Mouse (Mus musculus): Measurements from ENCODE around the gene Disp2. TPM values are rescaled to one million over a fixed set of nuclear protein-coding genes. Genes with fewer than 3 reads are reported as not detected.

The Disp2 gene
- polyA plus RNA-seq, 1 experiment from 2014 or later, result 0.59 TPM

GRCm38 (mm10) chr2:118804474-118804873, 25.0 kb downstream of the Disp2 start:
- WGBS, result 70% methylated on average over 2 of the region's 2 CpGs
- Histone ChIP-seq H3K36me3 (ENCODE audit: insufficient read depth) (no peaks in the 10 kb centered on the region), H3K27me3 (ENCODE audit: insufficient read depth, low read length) (no peaks in the 10 kb centered on the region), H3K27ac (ENCODE audit: low read depth) (no peak overlapping the region), H3K4me2 (no peak overlapping the region), H3K9ac (no peak overlapping the region), H3K9me3 (ENCODE audit: low read depth, low read length) (no peaks in the 10 kb centered on the region), H3K4me1 (ENCODE audit: insufficient read depth) (no peaks in the 10 kb centered on the region), H3K4me3 (ENCODE audit: low read depth, low read length) (no peak overlapping the region)
- DNase-seq (no peak), ATAC-seq (ENCODE audit: insufficient read depth) (no peak)
- no peak for TF ChIP-seq CTCF (IDR thresholded peaks at IDR 0.05; ENCODE audit: low read depth)

- H3K27ac ChIP-seq (ENCODE audit: low read depth), result no peak overlapping the region
- no peaks in the 10 kb centered on the region for H3K9me3 ChIP-seq (ENCODE audit: low read depth, low read length)
- ATAC-seq (ENCODE audit: insufficient read depth) (no peak), DNase-seq (no peak)
- H3K4me3 ChIP-seq (ENCODE audit: low read depth, low read length), result no peak overlapping the region
- TF ChIP-seq CTCF (IDR thresholded peaks at IDR 0.05; ENCODE audit: low read depth), result no peak
- 20% methylated on average over 3 of the region's 3 CpGs for WGBS
- H3K4me2 ChIP-seq, result no peak overlapping the region
- no peaks in the 10 kb centered on the region for H3K36me3 ChIP-seq (ENCODE audit: insufficient read depth)
- H3K27me3 ChIP-seq (ENCODE audit: insufficient read depth, low read length), result no peaks in the 10 kb centered on the region
- no peak overlapping the region for H3K9ac ChIP-seq
- no peaks in the 10 kb centered on the region for H3K4me1 ChIP-seq (ENCODE audit: insufficient read depth)
These were observed 25.6 kb downstream of the Disp2 start for GRCm38 (mm10) chr2:118805137-118805536.

GRCm38 (mm10) chr2:118805756-118806155, 26.2 kb downstream of the Disp2 start:
- no peak for TF ChIP-seq CTCF (IDR thresholded peaks at IDR 0.05; ENCODE audit: low read depth)
- no peaks in the 10 kb centered on the region for H3K27me3 ChIP-seq (ENCODE audit: insufficient read depth, low read length)
- no peak for DNase-seq
- no peak overlapping the region for H3K9ac ChIP-seq
- H3K4me2 ChIP-seq, result no peak overlapping the region
- H3K4me1 ChIP-seq (ENCODE audit: insufficient read depth), result no peaks in the 10 kb centered on the region
- H3K4me3 ChIP-seq (ENCODE audit: low read depth, low read length), result no peak overlapping the region
- no peaks in the 10 kb centered on the region for H3K9me3 ChIP-seq (ENCODE audit: low read depth, low read length)
- H3K36me3 ChIP-seq (ENCODE audit: insufficient read depth), result no peaks in the 10 kb centered on the region
- 24% methylated on average over 3 of the region's 3 CpGs for WGBS
- H3K27ac ChIP-seq (ENCODE audit: low read depth), result no peak overlapping the region
- ATAC-seq (ENCODE audit: insufficient read depth), result no peak

GRCm38 (mm10) chr2:118806860-118807259, 27.3 kb downstream of the Disp2 start:
- no peaks in the 10 kb centered on the region for H3K36me3 ChIP-seq (ENCODE audit: insufficient read depth)
- 52% methylated on average over 4 of the region's 4 CpGs for WGBS

GRCm38 (mm10) chr2:118810861-118811260, 31.3 kb downstream of the Disp2 start:
- H3K4me3 ChIP-seq (ENCODE audit: low read depth, low read length), result no peak overlapping the region
- 20% methylated on average over 2 of the region's 2 CpGs for WGBS
- ATAC-seq (ENCODE audit: insufficient read depth) (no peak), DNase-seq (no peak)
- no peak overlapping the region for H3K27ac ChIP-seq (ENCODE audit: low read depth)
- no peaks in the 10 kb centered on the region for H3K27me3 ChIP-seq (ENCODE audit: insufficient read depth, low read length)
- H3K4me1 ChIP-seq (ENCODE audit: insufficient read depth), result peaks cover 6% of the 10 kb centered on the region
- H3K9ac ChIP-seq, result no peak overlapping the region
- TF ChIP-seq CTCF (IDR thresholded peaks at IDR 0.05; ENCODE audit: low read depth), result no peak
- no peaks in the 10 kb centered on the region for H3K9me3 ChIP-seq (ENCODE audit: low read depth, low read length)
- no peak overlapping the region for H3K4me2 ChIP-seq
- H3K36me3 ChIP-seq (ENCODE audit: insufficient read depth), result 0 out of 2 replicates have a peak, but pooled peaks cover 8% of the 10 kb centered on the region

More at GRCm38 (mm10) chr2:118806860-118807259, 27.3 kb downstream of the Disp2 start:
- H3K27ac ChIP-seq (ENCODE audit: low read depth), result no peak overlapping the region
- H3K4me1 ChIP-seq (ENCODE audit: insufficient read depth), result no peaks in the 10 kb centered on the region
- H3K9me3 ChIP-seq (ENCODE audit: low read depth, low read length), result no peaks in the 10 kb centered on the region
- TF ChIP-seq CTCF (IDR thresholded peaks at IDR 0.05; ENCODE audit: low read depth), result no peak
- H3K4me2 ChIP-seq, result no peak overlapping the region
- no peak for DNase-seq
- H3K27me3 ChIP-seq (ENCODE audit: insufficient read depth, low read length), result no peaks in the 10 kb centered on the region
- H3K4me3 ChIP-seq (ENCODE audit: low read depth, low read length), result no peak overlapping the region
- no peak for ATAC-seq (ENCODE audit: insufficient read depth)
- H3K9ac ChIP-seq, result no peak overlapping the region

- ATAC-seq (ENCODE audit: insufficient read depth), result no peak
- TF ChIP-seq CTCF (IDR thresholded peaks at IDR 0.05; ENCODE audit: low read depth), result no peak
These were observed 33.2 kb downstream of the Disp2 start for GRCm38 (mm10) chr2:118812724-118813123.

GRCm38 (mm10) chr2:118813981-118814836, 34.7 kb downstream of the Disp2 start, which contains the start of gene Knstrn:
TSS of gene Knstrn (plus strand) at chr2:118814003.
- Histone ChIP-seq H3K4me3 (ENCODE audit: low read depth, low read length) (peak within 1 kb of the TSS; percentile 74), H3K27ac (ENCODE audit: low read depth) (peak within 1 kb of the TSS; percentile 78), H3K27me3 (ENCODE audit: insufficient read depth, low read length) (no peaks in the 10 kb centered on the region), H3K9me3 (ENCODE audit: low read depth, low read length) (no peaks in the 10 kb centered on the region), H3K4me2 (peak within 1 kb of the TSS; percentile 78), H3K9ac (peak within 1 kb of the TSS; percentile 76), H3K36me3 (ENCODE audit: insufficient read depth) (peaks cover 36% of the 10 kb centered on the region), H3K4me1 (ENCODE audit: insufficient read depth) (peaks cover 6% of the 10 kb centered on the region)
- DNase-seq, result peak; percentile 98
- TF ChIP-seq CTCF (IDR thresholded peaks at IDR 0.05; ENCODE audit: low read depth), result 0 out of 2 replicates have a peak, but pooled peaks have one; percentile 9
- peak; percentile 97 for ATAC-seq (ENCODE audit: insufficient read depth)
- WGBS, result under 1% methylated on average over 49 of the region's 49 CpGs

More at GRCm38 (mm10) chr2:118812724-118813123, 33.2 kb downstream of the Disp2 start:
- no peak for DNase-seq
- H3K4me3 ChIP-seq (ENCODE audit: low read depth, low read length), result no peak overlapping the region
- WGBS, result 62% methylated on average over 1 of the region's 1 CpGs
- H3K4me1 ChIP-seq (ENCODE audit: insufficient read depth), result peaks cover 6% of the 10 kb centered on the region
- H3K27me3 ChIP-seq (ENCODE audit: insufficient read depth, low read length), result no peaks in the 10 kb centered on the region
- no peak overlapping the region for H3K27ac ChIP-seq (ENCODE audit: low read depth)
- H3K36me3 ChIP-seq (ENCODE audit: insufficient read depth), result peaks cover 21% of the 10 kb centered on the region
- no peak overlapping the region for H3K4me2 ChIP-seq
- H3K9ac ChIP-seq, result no peak overlapping the region
- no peaks in the 10 kb centered on the region for H3K9me3 ChIP-seq (ENCODE audit: low read depth, low read length)
